Mouse (Mus musculus): Measurements from ENCODE around the gene Noxo1. TPM values are rescaled to one million over a fixed set of nuclear protein-coding genes. Genes with fewer than 3 reads are reported as not detected.

The Noxo1 gene
- polyA plus RNA-seq, 1 experiment from 2014 or later, result 0.16 TPM

GRCm38 (mm10) chr17:24744381-24744780, 48.3 kb downstream of the Noxo1 start:
- Histone ChIP-seq H3K9ac (no peak overlapping the region), H3K27me3 (peaks cover 34% of the 10 kb centered on the region), H3K36me3 (replicated peaks) (peaks cover 17% of the 10 kb centered on the region), H3K4me3 (replicated peaks) (no peak overlapping the region), H3K9me3 (replicated peaks) (no peaks in the 10 kb centered on the region), H3K27ac (replicated peaks) (no peak overlapping the region), H3K4me2 (no peak overlapping the region), H3K4me1 (replicated peaks) (peaks cover 23% of the 10 kb centered on the region)
- WGBS (ENCODE audit: insufficient replicate concordance), result 59% methylated on average over 3 of the region's 3 CpGs
- no peak for ATAC-seq (ENCODE audit: insufficient read depth)

- H3K4me3 ChIP-seq (replicated peaks), result no peak overlapping the region
- H3K36me3 ChIP-seq (replicated peaks), result peaks cover 5% of the 10 kb centered on the region
- H3K9me3 ChIP-seq (replicated peaks), result no peaks in the 10 kb centered on the region
- peaks cover 46% of the 10 kb centered on the region for H3K27me3 ChIP-seq
- no peak for ATAC-seq (ENCODE audit: insufficient read depth)
- 16% methylated on average over 7 of the region's 7 CpGs for WGBS (ENCODE audit: insufficient replicate concordance)
- H3K27ac ChIP-seq (replicated peaks), result no peak overlapping the region
- no peak overlapping the region for H3K9ac ChIP-seq
- no peak overlapping the region for H3K4me2 ChIP-seq
- H3K4me1 ChIP-seq (replicated peaks), result peaks cover 16% of the 10 kb centered on the region
These were observed 49.8 kb downstream of the Noxo1 start for GRCm38 (mm10) chr17:24745526-24746497.

DNA sequence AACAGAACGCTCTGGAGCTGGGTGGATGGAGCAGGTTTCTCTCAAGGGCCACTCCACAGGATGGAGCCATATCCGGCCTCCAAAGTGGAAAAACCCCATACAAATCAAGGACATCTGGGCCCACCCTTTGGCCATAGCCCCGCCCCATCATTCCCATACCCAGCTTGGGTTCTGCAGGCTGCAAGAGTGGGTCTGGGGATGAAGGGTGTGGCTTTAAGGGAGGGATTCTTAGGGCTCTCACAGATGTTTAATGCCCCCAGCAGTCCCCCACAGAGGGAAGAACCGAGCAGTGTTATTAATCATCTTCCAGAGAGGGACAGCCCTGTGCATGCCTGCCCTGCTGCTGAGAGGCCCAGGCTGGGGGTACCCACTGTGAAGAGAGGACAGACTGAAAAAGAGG, 51.0 kb downstream of the Noxo1 start:
- no peak overlapping the region for H3K27ac ChIP-seq (replicated peaks)
- no peaks in the 10 kb centered on the region; the same call in 1 of the 2 replicates for H3K36me3 ChIP-seq (replicated peaks)
- H3K9ac ChIP-seq, result no peak overlapping the region
- peaks cover 10% of the 10 kb centered on the region for H3K4me1 ChIP-seq (replicated peaks)
- peaks cover 58% of the 10 kb centered on the region for H3K27me3 ChIP-seq
- no peak for ATAC-seq (ENCODE audit: insufficient read depth)
- H3K4me2 ChIP-seq, result no peak overlapping the region
- 42% methylated on average over 4 of the region's 4 CpGs for WGBS (ENCODE audit: insufficient replicate concordance)
- no peaks in the 10 kb centered on the region for H3K9me3 ChIP-seq (replicated peaks)
- no peak overlapping the region for H3K4me3 ChIP-seq (replicated peaks)

Other genes starting within 250 kb of the Noxo1 start
- gene E4f1, start 225.9 kb upstream of the Noxo1 start, polyA plus RNA-seq (2015; fragmentation: Nextera tagmentation; extraction: Ambion mirVana), result 11.5 and 14.2 TPM in 2 replicates
- gene Pgp, start 225.8 kb upstream of the Noxo1 start, polyA plus RNA-seq (2015; fragmentation: Nextera tagmentation; extraction: Ambion mirVana), result 60.5 and 61.2 TPM in 2 replicates
- gene Bricd5, start 222.3 kb upstream of the Noxo1 start, polyA plus RNA-seq (2015; fragmentation: Nextera tagmentation; extraction: Ambion mirVana), result 0.13 TPM in 1 of 2 replicates, not detected in the other
- 12.0 and 13.6 TPM in 2 replicates for gene Mlst8, start 217.2 kb upstream of the Noxo1 start, polyA plus RNA-seq (2015; fragmentation: Nextera tagmentation; extraction: Ambion mirVana)
- gene Caskin1, start 207.6 kb upstream of the Noxo1 start, polyA plus RNA-seq (2015; fragmentation: Nextera tagmentation; extraction: Ambion mirVana), result 0.05 and 0.09 TPM in 2 replicates
- 32.9 and 35.2 TPM in 2 replicates for gene Traf7, start 168.3 kb upstream of the Noxo1 start, polyA plus RNA-seq (2015; fragmentation: Nextera tagmentation; extraction: Ambion mirVana)
- 0.64 and 0.74 TPM in 2 replicates for gene Rab26, start 162.0 kb upstream of the Noxo1 start, polyA plus RNA-seq (2015; fragmentation: Nextera tagmentation; extraction: Ambion mirVana)
- 2.6 and 3.0 TPM in 2 replicates for gene Pkd1, start 146.4 kb upstream of the Noxo1 start, polyA plus RNA-seq (2015; fragmentation: Nextera tagmentation; extraction: Ambion mirVana)
- gene Tsc2, start 63.6 kb upstream of the Noxo1 start, polyA plus RNA-seq (2015; fragmentation: Nextera tagmentation; extraction: Ambion mirVana), result 18.8 and 21.4 TPM in 2 replicates
- 5.8 and 6.4 TPM in 2 replicates for gene Nthl1, start 63.6 kb upstream of the Noxo1 start, polyA plus RNA-seq (2015; fragmentation: Nextera tagmentation; extraction: Ambion mirVana)
- gene Slc9a3r2, start 45.9 kb upstream of the Noxo1 start, polyA plus RNA-seq (2015; fragmentation: Nextera tagmentation; extraction: Ambion mirVana), result 10.8 and 13.8 TPM in 2 replicates
- gene Npw, start 37.8 kb upstream of the Noxo1 start, polyA plus RNA-seq (2015; fragmentation: Nextera tagmentation; extraction: Ambion mirVana), result 0.30 TPM in 1 of 2 replicates, not detected in the other
- gene Zfp598, start 26.5 kb upstream of the Noxo1 start, polyA plus RNA-seq (2015; fragmentation: Nextera tagmentation; extraction: Ambion mirVana), result 9.9 and 12.5 TPM in 2 replicates
- 0.07 and 0.16 TPM in 2 replicates for gene Syngr3, start 6.3 kb upstream of the Noxo1 start, polyA plus RNA-seq (2015; fragmentation: Nextera tagmentation; extraction: Ambion mirVana)
- 22.8 and 25.2 TPM in 2 replicates for gene Gfer, start 78 bp upstream of the Noxo1 start, polyA plus RNA-seq (2015; fragmentation: Nextera tagmentation; extraction: Ambion mirVana)
- gene Tbl3, start 11.4 kb downstream of the Noxo1 start, polyA plus RNA-seq (2015; fragmentation: Nextera tagmentation; extraction: Ambion mirVana), result 35.0 and 40.6 TPM in 2 replicates
- gene Rnf151, start 21.8 kb downstream of the Noxo1 start, polyA plus RNA-seq (2015; fragmentation: Nextera tagmentation; extraction: Ambion mirVana), result not detected in 2 replicates
- gene Rps2, start 21.9 kb downstream of the Noxo1 start, polyA plus RNA-seq (2015; fragmentation: Nextera tagmentation; extraction: Ambion mirVana), result 1,043 and 1,068 TPM in 2 replicates
- gene Ndufb10, start 28.2 kb downstream of the Noxo1 start, polyA plus RNA-seq (2015; fragmentation: Nextera tagmentation; extraction: Ambion mirVana), result 160 and 162 TPM in 2 replicates
- 0.09 and 0.15 TPM in 2 replicates for gene Rpl3l, start 31.6 kb downstream of the Noxo1 start, polyA plus RNA-seq (2015; fragmentation: Nextera tagmentation; extraction: Ambion mirVana)
- gene Msrb1, start 40.4 kb downstream of the Noxo1 start, polyA plus RNA-seq (2015; fragmentation: Nextera tagmentation; extraction: Ambion mirVana), result 31.1 and 32.9 TPM in 2 replicates
- gene Hs3st6, start 56.8 kb downstream of the Noxo1 start, polyA plus RNA-seq (2015; fragmentation: Nextera tagmentation; extraction: Ambion mirVana), result 0.07 TPM in 1 of 2 replicates, not detected in the other
- 0.35 and 0.54 TPM in 2 replicates for gene Meiob, start 108.1 kb downstream of the Noxo1 start, polyA plus RNA-seq (2015; fragmentation: Nextera tagmentation; extraction: Ambion mirVana)
- gene Hagh, start 143.9 kb downstream of the Noxo1 start, polyA plus RNA-seq (2015; fragmentation: Nextera tagmentation; extraction: Ambion mirVana), result 117 and 135 TPM in 2 replicates
- gene Fahd1, start 154.1 kb downstream of the Noxo1 start, polyA plus RNA-seq (2015; fragmentation: Nextera tagmentation; extraction: Ambion mirVana), result 41.1 and 44.2 TPM in 2 replicates
- gene Igfals, start 169.8 kb downstream of the Noxo1 start, polyA plus RNA-seq (2015; fragmentation: Nextera tagmentation; extraction: Ambion mirVana), result 9.6 and 11.5 TPM in 2 replicates
- 68.1 and 73.5 TPM in 2 replicates for gene Nubp2, start 190.1 kb downstream of the Noxo1 start, polyA plus RNA-seq (2015; fragmentation: Nextera tagmentation; extraction: Ambion mirVana)
- gene Spsb3, start 190.4 kb downstream of the Noxo1 start, polyA plus RNA-seq (2015; fragmentation: Nextera tagmentation; extraction: Ambion mirVana), result 45.2 and 48.4 TPM in 2 replicates
- gene Eme2, start 198.9 kb downstream of the Noxo1 start, polyA plus RNA-seq (2015; fragmentation: Nextera tagmentation; extraction: Ambion mirVana), result 11.5 and 13.0 TPM in 2 replicates
- 52.3 and 52.8 TPM in 2 replicates for gene Mrps34, start 198.9 kb downstream of the Noxo1 start, polyA plus RNA-seq (2015; fragmentation: Nextera tagmentation; extraction: Ambion mirVana)
- 53.4 and 60.1 TPM in 2 replicates for gene Nme3, start 200.3 kb downstream of the Noxo1 start, polyA plus RNA-seq (2015; fragmentation: Nextera tagmentation; extraction: Ambion mirVana)
- gene Mapk8ip3, start 240.7 kb downstream of the Noxo1 start, polyA plus RNA-seq (2015; fragmentation: Nextera tagmentation; extraction: Ambion mirVana), result 8.3 and 10.0 TPM in 2 replicates